Mouse (Mus musculus): ENCODE measurements around the gene Tprn. TPM values are rescaled to one million over a fixed set of nuclear protein-coding genes. Genes with fewer than 3 reads are reported as not detected.

Gene Tprn
- total RNA-seq, 1 experiment, result 21.6 TPM

- no peak for DNase-seq (ENCODE audit: low read depth, low spot score)
- in situ Hi-C loops (cut with MboI; ENCODE audit: low sequenced_read_pairs in 2 of 2, unreplicated experiment in 2 of 2), result no loop called here
- H3K4me1 ChIP-seq (ENCODE audit: control insufficient read depth in 2 of 2, insufficient read depth in 2 of 2, low read length in 2 of 2, poor library complexity in 1 of 2), result peaks cover 0 to 12% of the 10 kb centered on the region in 2 experiments; a peak in 1 of 4 replicates
Observed at GRCm38 (mm10) chr2:25262795-25263622, 591 bp downstream of the Tprn start.

GRCm38 (mm10) chr2:25263623-25264285, 1.3 kb downstream of the Tprn start:
- H3K36me3 ChIP-seq (ENCODE audit: control insufficient read depth, insufficient read depth, low read length, poor library complexity, severe bottlenecking), result peaks cover 2% of the 10 kb centered on the region; the same call in 1 of the 2 replicates
- in situ Hi-C loops (cut with MboI; ENCODE audit: low sequenced_read_pairs in 2 of 2, unreplicated experiment in 2 of 2), result no loop called here
- peak overlapping the region; percentile 86 for H3K9ac ChIP-seq (ENCODE audit: insufficient read depth, low read depth, low read length, poor library complexity, severe bottlenecking)
- no peak overlapping the region for H3K27ac ChIP-seq (ENCODE audit: insufficient read depth, low read depth, low read length, poor library complexity, severe bottlenecking)
- no peak for TF ChIP-seq CHD2 (IDR thresholded peaks at IDR 0.05; ENCODE audit: low read depth, low read length)
- TF ChIP-seq ZNF384 (IDR thresholded peaks at IDR 0.05; ENCODE audit: low read depth, low read length), result no peak
- no peak for TF ChIP-seq ZC3H11A (IDR thresholded peaks at IDR 0.05; ENCODE audit: borderline replicate concordance, low read depth, low read length)
- TF ChIP-seq HCFC1 (IDR thresholded peaks at IDR 0.05; ENCODE audit: borderline replicate concordance, insufficient read depth, low read length), result no peak
- no peak for TF ChIP-seq MAFK (IDR thresholded peaks at IDR 0.05; ENCODE audit: insufficient read depth, low read depth, low read length)
- H3K9me3 ChIP-seq (ENCODE audit: control insufficient read depth, insufficient read depth, low read depth, low read length), result no peaks in the 10 kb centered on the region
- DNase-seq (ENCODE audit: low read depth, low spot score), result no peak
- H3K4me3 ChIP-seq (ENCODE audit: insufficient read depth in 1 of 2, low read depth in 1 of 2, low read length in 2 of 2, poor library complexity in 1 of 2, severe bottlenecking in 1 of 2), result peak overlapping the region; percentile 87 to 90
- peaks cover 0 to 12% of the 10 kb centered on the region in 2 experiments; a peak in 1 of 4 replicates for H3K4me1 ChIP-seq (ENCODE audit: control insufficient read depth in 2 of 2, insufficient read depth in 2 of 2, low read length in 2 of 2, poor library complexity in 1 of 2)

More at GRCm38 (mm10) chr2:25262795-25263622, 591 bp downstream of the Tprn start:
- Histone ChIP-seq H3K27ac (ENCODE audit: insufficient read depth, low read depth, low read length, poor library complexity, severe bottlenecking) (peak overlapping the region; percentile 22; the same call in 1 of the 2 replicates), H3K4me3 (ENCODE audit: insufficient read depth in 1 of 2, low read depth in 1 of 2, low read length in 2 of 2, poor library complexity in 1 of 2, severe bottlenecking in 1 of 2) (peak overlapping the region; percentile 87 to 90), H3K9ac (ENCODE audit: insufficient read depth, low read depth, low read length, poor library complexity, severe bottlenecking) (peak overlapping the region; percentile 86), H3K36me3 (ENCODE audit: control insufficient read depth, insufficient read depth, low read length, poor library complexity, severe bottlenecking) (peaks cover 2% of the 10 kb centered on the region; the same call in 1 of the 2 replicates), H3K9me3 (ENCODE audit: control insufficient read depth, insufficient read depth, low read depth, low read length) (no peaks in the 10 kb centered on the region)
- TF ChIP-seq ZC3H11A (IDR thresholded peaks at IDR 0.05; ENCODE audit: borderline replicate concordance, low read depth, low read length), result no peak
- TF ChIP-seq HCFC1 (IDR thresholded peaks at IDR 0.05; ENCODE audit: borderline replicate concordance, insufficient read depth, low read length), result no peak
- no peak for TF ChIP-seq CHD2 (IDR thresholded peaks at IDR 0.05; ENCODE audit: low read depth, low read length)

GRCm38 (mm10) chr2:25264286-25264660, 1.9 kb downstream of the Tprn start:
- H3K9ac ChIP-seq (ENCODE audit: insufficient read depth, low read depth, low read length, poor library complexity, severe bottlenecking), result peak overlapping the region; percentile 28
- H3K4me1 ChIP-seq (ENCODE audit: control insufficient read depth in 2 of 2, insufficient read depth in 2 of 2, low read length in 2 of 2, poor library complexity in 1 of 2), result peaks cover 0 to 12% of the 10 kb centered on the region in 2 experiments; a peak in 1 of 4 replicates
- peaks cover 7% of the 10 kb centered on the region; the same call in 1 of the 2 replicates for H3K36me3 ChIP-seq (ENCODE audit: control insufficient read depth, insufficient read depth, low read length, poor library complexity, severe bottlenecking)
- no peak for DNase-seq (ENCODE audit: low read depth, low spot score)
- in situ Hi-C loops (cut with MboI; ENCODE audit: low sequenced_read_pairs in 2 of 2, unreplicated experiment in 2 of 2), result no loop called here
- no peak for TF ChIP-seq HCFC1 (IDR thresholded peaks at IDR 0.05; ENCODE audit: borderline replicate concordance, insufficient read depth, low read length)
- no peak for TF ChIP-seq ZC3H11A (IDR thresholded peaks at IDR 0.05; ENCODE audit: borderline replicate concordance, low read depth, low read length)
- no peak for TF ChIP-seq ZNF384 (IDR thresholded peaks at IDR 0.05; ENCODE audit: low read depth, low read length)
- TF ChIP-seq MAFK (IDR thresholded peaks at IDR 0.05; ENCODE audit: insufficient read depth, low read depth, low read length), result no peak
- no peak for TF ChIP-seq CHD2 (IDR thresholded peaks at IDR 0.05; ENCODE audit: low read depth, low read length)
- H3K9me3 ChIP-seq (ENCODE audit: control insufficient read depth, insufficient read depth, low read depth, low read length), result no peaks in the 10 kb centered on the region
- peak overlapping the region in 1 of 2 experiments; percentile 90; a peak in 1 of 4 replicates for H3K4me3 ChIP-seq (ENCODE audit: insufficient read depth in 1 of 2, low read depth in 1 of 2, low read length in 2 of 2, poor library complexity in 1 of 2, severe bottlenecking in 1 of 2)
- H3K27ac ChIP-seq (ENCODE audit: insufficient read depth, low read depth, low read length, poor library complexity, severe bottlenecking), result no peak overlapping the region

GRCm38 (mm10) chr2:25264851-25265250, 2.4 kb downstream of the Tprn start:
- Histone ChIP-seq H3K4me3 (ENCODE audit: insufficient read depth in 1 of 2, low read depth in 1 of 2, low read length in 2 of 2, poor library complexity in 1 of 2, severe bottlenecking in 1 of 2) (no peak overlapping the region; a peak in 1 of 4 replicates), H3K9ac (ENCODE audit: insufficient read depth, low read depth, low read length, poor library complexity, severe bottlenecking) (no peak overlapping the region), H3K9me3 (ENCODE audit: control insufficient read depth, insufficient read depth, low read depth, low read length) (no peaks in the 10 kb centered on the region), H3K36me3 (ENCODE audit: control insufficient read depth, insufficient read depth, low read length, poor library complexity, severe bottlenecking) (peaks cover 10% of the 10 kb centered on the region; the same call in 1 of the 2 replicates), H3K27ac (ENCODE audit: insufficient read depth, low read depth, low read length, poor library complexity, severe bottlenecking) (no peak overlapping the region), H3K4me1 (ENCODE audit: control insufficient read depth in 2 of 2, insufficient read depth in 2 of 2, low read length in 2 of 2, poor library complexity in 1 of 2) (peaks cover 0 to 12% of the 10 kb centered on the region in 2 experiments; a peak in 1 of 4 replicates)
- no peak for DNase-seq (ENCODE audit: low read depth, low spot score)
- in situ Hi-C loops (cut with MboI; ENCODE audit: low sequenced_read_pairs in 2 of 2, unreplicated experiment in 2 of 2), result no loop called here
- TF ChIP-seq HCFC1 (IDR thresholded peaks at IDR 0.05; ENCODE audit: borderline replicate concordance, insufficient read depth, low read length) (no peak), CHD2 (IDR thresholded peaks at IDR 0.05; ENCODE audit: low read depth, low read length) (no peak)

Data from ES-E14 (cell line).